Mouse (Mus musculus) kidney, embryonic 16.5 days (tissue): ENCODE data around the gene Nisch. TPM values are rescaled to one million over a fixed set of nuclear protein-coding genes. Genes with fewer than 3 reads are reported as not detected.

Experiments
- polyA plus RNA-seq: library from polyadenylated mRNA; unstranded; fragments of >200 nt; fragmentation: Nextera tagmentation; extraction: Ambion mirVana; gene quantifications from 2 replicates; pipeline ENCODE4 v1.2.1, GENCODE M21; 2015

Gene Nisch
- polyA plus RNA-seq, 1 experiment from 2014 or later: 421 TPM

Other genes starting within 250 kb of the Nisch start
- gene Glt8d1, start 215.5 kb downstream of the Nisch start, polyA plus RNA-seq: 68.8 and 72.7 TPM in 2 replicates
- 372 and 375 TPM in 2 replicates for gene Spcs1, start 215.3 kb downstream of the Nisch start, polyA plus RNA-seq
- gene Pbrm1, start 197.8 kb downstream of the Nisch start, polyA plus RNA-seq: 126 and 128 TPM in 2 replicates
- gene Gnl3, start 197.8 kb downstream of the Nisch start, polyA plus RNA-seq: 107 and 116 TPM in 2 replicates
- 105 and 109 TPM in 2 replicates for gene Smim4, start 88.0 kb downstream of the Nisch start, polyA plus RNA-seq
- gene Nt5dc2, start 85.9 kb downstream of the Nisch start, polyA plus RNA-seq: 350 and 354 TPM in 2 replicates
- 35.2 and 39.8 TPM in 2 replicates for gene Stab1, start 48.3 kb downstream of the Nisch start, polyA plus RNA-seq
- gene Tnnc1, start 8.6 kb downstream of the Nisch start, polyA plus RNA-seq: 10.2 and 10.6 TPM in 2 replicates
- 5.3 and 5.4 TPM in 2 replicates for gene Sema3g, start 914 bp upstream of the Nisch start, polyA plus RNA-seq
- gene Phf7, start 34.4 kb upstream of the Nisch start, polyA plus RNA-seq: 13.9 TPM in 2 replicates
- gene Bap1, start 34.5 kb upstream of the Nisch start, polyA plus RNA-seq: 105 and 106 TPM in 2 replicates
- gene Dnah1, start 107.0 kb upstream of the Nisch start, polyA plus RNA-seq: 7.4 and 7.7 TPM in 2 replicates
- gene Capn7, start 119.7 kb upstream of the Nisch start, polyA plus RNA-seq: 45.0 and 48.8 TPM in 2 replicates
- gene Sh3bp5, start 219.1 kb upstream of the Nisch start, polyA plus RNA-seq: 34.1 and 39.0 TPM in 2 replicates